Mouse (Mus musculus) midbrain, embryonic 13.5 days (tissue): ENCODE data around the gene N4bp2. TPM values are rescaled to one million over a fixed set of nuclear protein-coding genes. Genes with fewer than 3 reads are reported as not detected.

Source experiments
- ATAC-seq: fragments of 200-750 bp; cut with Nextera tagmentation; 2 replicates; pipeline ENCODE4 v1.8.0; 2017; ENCODE audit warnings: mild to moderate bottlenecking, moderate TSS enrichment, moderate library complexity
- H3K27ac ChIP-seq: fragments of 300-500 bp; sonication (generic); 2 replicates; pipeline ENCODE4 v1.5.1; 2015; ENCODE audit warnings: inconsistent platforms, mild to moderate bottlenecking, moderate library complexity
- H3K27me3 ChIP-seq: fragments of 300-500 bp; sonication (generic); 2 replicates; pipeline ENCODE4 v1.6.1; 2015; ENCODE audit warnings: mild to moderate bottlenecking, inconsistent platforms
- H3K36me3 ChIP-seq: fragments of 300-500 bp; sonication (generic); 2 replicates; pipeline ENCODE4 v1.6.1; 2015; ENCODE audit warnings: mild to moderate bottlenecking, inconsistent platforms
- H3K4me1 ChIP-seq: fragments of 300-500 bp; sonication (generic); replicated peaks from 2 replicates; pipeline ENCODE4 v1.6.1; 2015; ENCODE audit warnings: inconsistent platforms
- H3K4me2 ChIP-seq: fragments of 300-500 bp; sonication (generic); replicated peaks from 2 replicates; pipeline ENCODE4 v1.6.1; 2015; ENCODE audit warnings: moderate library complexity, mild to moderate bottlenecking, inconsistent platforms
- H3K4me3 ChIP-seq: fragments of 300-500 bp; sonication (generic); replicated peaks from 2 replicates; pipeline ENCODE4 v1.5.1; 2015; ENCODE audit warnings: mild to moderate bottlenecking, inconsistent platforms
- H3K9ac ChIP-seq: fragments of 300-500 bp; sonication (generic); replicated peaks from 2 replicates; pipeline ENCODE4 v1.6.1; 2015; ENCODE audit warnings: mild to moderate bottlenecking, inconsistent platforms
- H3K9me3 ChIP-seq: fragments of 300-500 bp; sonication (generic); 2 replicates; pipeline ENCODE4 v1.6.1; 2016; ENCODE audit warnings: mild to moderate bottlenecking, inconsistent platforms
- WGBS: fragments of 180-500 bp; shearing (Covaris S2); methylation state at CpG from one replicate; pipeline ENCODE4 v1.1.7; 2015; 5-methylcytosine and 5-hydroxymethylcytosine counted together
- polyA plus RNA-seq: library from polyadenylated mRNA; unstranded; fragments of >200 nt; fragmentation: Nextera tagmentation; extraction: Ambion mirVana; gene quantifications from 2 replicates; pipeline ENCODE4 v1.2.1, GENCODE M21; 2015

N4bp2 gene
- polyA plus RNA-seq, 1 experiment from 2014 or later, result 27.0 TPM

DNA sequence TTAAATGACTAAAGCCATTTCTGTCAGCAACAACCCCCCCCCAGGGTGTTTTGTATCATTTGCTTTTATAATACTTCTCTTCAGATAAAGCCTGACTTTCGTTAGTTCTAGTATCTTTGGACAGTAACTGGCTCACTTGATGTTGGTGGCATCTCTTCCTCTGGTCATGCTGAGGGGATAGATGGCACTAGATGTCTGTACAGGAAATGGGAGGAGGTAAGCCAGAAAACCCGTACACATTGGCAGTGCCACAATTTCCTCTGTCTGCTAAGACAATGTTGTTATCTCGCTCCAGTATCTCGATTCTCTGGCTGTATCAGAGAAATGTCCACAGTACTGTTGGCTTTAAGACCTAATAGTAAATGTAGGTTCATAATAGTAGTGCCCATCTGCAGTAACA, 109.9 kb downstream of the N4bp2 start:
- Histone ChIP-seq H3K27me3 (no peaks in the 10 kb centered on the region), H3K9me3 (no peaks in the 10 kb centered on the region), H3K4me2 (no peak overlapping the region), H3K36me3 (no peaks in the 10 kb centered on the region), H3K4me1 (no peaks in the 10 kb centered on the region), H3K4me3 (no peak overlapping the region), H3K9ac (no peak overlapping the region), H3K27ac (no peak overlapping the region)
- ATAC-seq, result no peak
- 84% methylated on average over 4 of the region's 4 CpGs for WGBS

DNA sequence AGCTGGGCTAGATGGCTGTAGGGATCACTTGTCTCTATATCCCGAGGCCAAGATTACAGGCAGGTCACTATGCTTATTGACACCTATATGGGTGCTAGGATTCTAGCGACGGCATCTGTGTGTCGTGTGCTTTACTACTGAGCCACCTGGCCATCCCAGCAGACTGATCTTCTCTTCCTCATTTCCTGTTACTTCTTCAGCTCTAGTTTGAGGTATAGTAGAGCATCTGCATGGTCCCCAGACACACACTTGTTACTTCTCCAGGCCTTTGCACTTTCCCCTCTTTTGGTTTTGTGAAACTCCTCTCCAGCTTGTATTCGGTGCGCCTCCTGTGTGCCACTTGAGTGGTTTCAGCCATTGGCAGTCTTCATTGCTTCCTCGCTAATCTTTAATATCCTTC, 111.9 kb downstream of the N4bp2 start:
- Histone ChIP-seq H3K4me3 (no peak overlapping the region), H3K9ac (no peak overlapping the region), H3K4me2 (no peak overlapping the region), H3K4me1 (no peaks in the 10 kb centered on the region), H3K36me3 (no peaks in the 10 kb centered on the region), H3K27me3 (no peaks in the 10 kb centered on the region), H3K27ac (no peak overlapping the region), H3K9me3 (no peaks in the 10 kb centered on the region)
- 93% methylated on average over 7 of the region's 7 CpGs for WGBS
- no peak for ATAC-seq

DNA sequence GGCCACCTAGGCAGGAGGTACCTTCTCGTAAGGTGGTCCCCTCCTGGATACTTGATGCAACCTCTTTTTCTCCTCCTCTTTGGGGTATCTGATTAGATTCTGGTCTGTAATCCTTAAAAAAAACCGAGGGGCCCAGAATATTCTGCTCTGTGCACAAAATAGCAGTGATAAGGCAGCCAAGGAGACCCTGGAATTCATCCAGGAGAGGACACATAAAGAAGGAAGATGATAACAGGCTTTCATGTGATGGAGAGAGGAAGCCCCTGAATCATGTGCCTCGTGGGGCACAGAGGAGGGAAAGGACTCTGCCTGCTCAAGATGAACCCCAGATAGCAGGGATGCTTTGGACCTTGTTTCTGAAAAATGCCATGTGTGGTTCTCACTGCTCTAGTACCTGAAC, 115.0 kb downstream of the N4bp2 start:
- no peaks in the 10 kb centered on the region for H3K9me3 ChIP-seq
- ATAC-seq, result no peak
- H3K9ac ChIP-seq, result no peak overlapping the region
- WGBS, result 62% methylated on average over 3 of the region's 3 CpGs
- no peak overlapping the region for H3K27ac ChIP-seq
- H3K4me3 ChIP-seq, result no peak overlapping the region
- no peak overlapping the region for H3K4me2 ChIP-seq
- no peaks in the 10 kb centered on the region for H3K36me3 ChIP-seq
- no peaks in the 10 kb centered on the region for H3K4me1 ChIP-seq
- no peaks in the 10 kb centered on the region for H3K27me3 ChIP-seq

Other genes starting within 250 kb of the N4bp2 start
- gene Smim14, start 226.3 kb upstream of the N4bp2 start, polyA plus RNA-seq, result 164 and 167 TPM in 2 replicates
- gene Ube2k, start 226.3 kb upstream of the N4bp2 start, polyA plus RNA-seq, result 197 and 204 TPM in 2 replicates
- gene Pds5a, start 65.2 kb upstream of the N4bp2 start, polyA plus RNA-seq, result 66.2 and 67.6 TPM in 2 replicates
- gene Rhoh, start 97.7 kb downstream of the N4bp2 start, polyA plus RNA-seq, result 0.27 and 0.32 TPM in 2 replicates
- gene Chrna9, start 171.4 kb downstream of the N4bp2 start, polyA plus RNA-seq, result not detected in 2 replicates
- 0.34 TPM in 1 of 2 replicates, not detected in the other for gene 9130230L23Rik, start 240.8 kb downstream of the N4bp2 start, polyA plus RNA-seq